Mouse (Mus musculus) intestine, embryonic 16.5 days (tissue): ENCODE measurements around the gene Ddc. TPM values are rescaled to one million over a fixed set of nuclear protein-coding genes. Genes with fewer than 3 reads are reported as not detected.

Experiments
- ATAC-seq: fragments of 200-750 bp; cut with Nextera tagmentation; 2 replicates; pipeline ENCODE4 v1.8.0; 2017; ENCODE audit warnings: moderate TSS enrichment, moderate library complexity
- H3K27ac ChIP-seq: fragments of 300-500 bp; sonication (generic); 2 replicates; pipeline ENCODE4 v1.5.1; 2014; ENCODE audit warnings: mild to moderate bottlenecking, low read length
- H3K27me3 ChIP-seq: fragments of 300-500 bp; sonication (generic); replicated peaks from 2 replicates; pipeline ENCODE4 v1.6.1; 2014; ENCODE audit warnings: low read length, control low read depth, mixed read lengths; ENCODE audit not compliant: control insufficient read depth, insufficient read depth
- H3K36me3 ChIP-seq: fragments of 300-500 bp; sonication (generic); 2 replicates; pipeline ENCODE4 v1.6.1; 2014; ENCODE audit warnings: low read length, control low read depth; ENCODE audit not compliant: control insufficient read depth, insufficient read depth
- H3K4me1 ChIP-seq: fragments of 300-500 bp; sonication (generic); 2 replicates; pipeline ENCODE4 v1.6.1; 2014; ENCODE audit warnings: low read length, control low read depth, mixed read lengths; ENCODE audit not compliant: control insufficient read depth, insufficient read depth
- H3K4me2 ChIP-seq: fragments of 300-500 bp; sonication (generic); 2 replicates; pipeline ENCODE4 v1.6.1; 2014; ENCODE audit warnings: low read depth, low read length, control low read depth
- H3K4me3 ChIP-seq: fragments of 300-500 bp; sonication (generic); 2 replicates; pipeline ENCODE4 v1.5.1; 2014; ENCODE audit warnings: mild to moderate bottlenecking, low read length
- H3K9ac ChIP-seq: fragments of 300-500 bp; sonication (generic); 2 replicates; pipeline ENCODE4 v1.6.1; 2014; ENCODE audit warnings: low read depth, low read length
- H3K9me3 ChIP-seq: fragments of 300-500 bp; sonication (generic); 2 replicates; pipeline ENCODE4 v1.6.1; 2016; ENCODE audit warnings: low read length, control low read depth; ENCODE audit not compliant: control insufficient read depth
- WGBS: fragments of 180-500 bp; shearing (Covaris S2); extraction: QIAGEN DNeasy Blood & Tissue Kit; methylation state at CpG from one replicate; pipeline ENCODE4 v1.1.7; 2014; 5-methylcytosine and 5-hydroxymethylcytosine counted together
- polyA plus RNA-seq: library from polyadenylated mRNA; unstranded; fragments of >200 nt; fragmentation: Nextera tagmentation; extraction: Ambion mirVana; gene quantifications from 2 replicates; pipeline ENCODE4 v1.2.1, GENCODE M21; 2015

Gene Ddc
- polyA plus RNA-seq, 1 experiment from 2014 or later, result 44.0 TPM

- ATAC-seq, result no peak
- Histone ChIP-seq H3K27ac (no peak overlapping the region), H3K9me3 (no peaks in the 10 kb centered on the region), H3K9ac (no peak overlapping the region), H3K36me3 (no peaks in the 10 kb centered on the region), H3K27me3 (no peaks in the 10 kb centered on the region), H3K4me3 (no peak overlapping the region), H3K4me1 (peaks cover 44% of the 10 kb centered on the region), H3K4me2 (no peak overlapping the region)
Observed at GRCm38 (mm10) chr11:11826475-11826874, 71.5 kb downstream of the Ddc start.

- Histone ChIP-seq H3K27me3 (no peaks in the 10 kb centered on the region), H3K4me2 (no peak overlapping the region), H3K9ac (no peak overlapping the region), H3K4me1 (peaks cover 44% of the 10 kb centered on the region), H3K27ac (no peak overlapping the region), H3K4me3 (no peak overlapping the region), H3K9me3 (no peaks in the 10 kb centered on the region), H3K36me3 (no peaks in the 10 kb centered on the region)
- 0 out of 2 replicates have a peak, but pooled peaks have one; percentile 29 for ATAC-seq
- WGBS, result 52% methylated on average over 6 of the region's 6 CpGs
Observed at GRCm38 (mm10) chr11:11825670-11826069, 72.3 kb downstream of the Ddc start.

GRCm38 (mm10) chr11:11824970-11825635 is 72.8 kb downstream of the Ddc start:
- H3K4me3 ChIP-seq, result no peak overlapping the region
- H3K9ac ChIP-seq, result no peak overlapping the region
- no peaks in the 10 kb centered on the region for H3K9me3 ChIP-seq
- no peaks in the 10 kb centered on the region for H3K36me3 ChIP-seq
- 71% methylated on average over 3 of the region's 3 CpGs for WGBS
- H3K4me2 ChIP-seq, result no peak overlapping the region
- H3K27me3 ChIP-seq, result no peaks in the 10 kb centered on the region
- H3K4me1 ChIP-seq, result peaks cover 45% of the 10 kb centered on the region
- no peak for ATAC-seq
- H3K27ac ChIP-seq, result peak overlapping the region; percentile 71; the same call in 1 of the 2 replicates

GRCm38 (mm10) chr11:11823980-11824911 is 73.7 kb downstream of the Ddc start:
- H3K4me2 ChIP-seq, result no peak overlapping the region
- H3K4me1 ChIP-seq, result peaks cover 37% of the 10 kb centered on the region
- no peak for ATAC-seq
- no peaks in the 10 kb centered on the region for H3K27me3 ChIP-seq
- 48% methylated on average over 12 of the region's 12 CpGs for WGBS
- no peaks in the 10 kb centered on the region for H3K9me3 ChIP-seq
- no peak overlapping the region for H3K4me3 ChIP-seq
- H3K27ac ChIP-seq, result peak overlapping the region; percentile 71
- no peaks in the 10 kb centered on the region for H3K36me3 ChIP-seq
- H3K9ac ChIP-seq, result no peak overlapping the region; the same call in 1 of the 2 replicates

GRCm38 (mm10) chr11:11822181-11823095 is 75.5 kb downstream of the Ddc start:
- WGBS, result 20% methylated on average over 20 of the region's 20 CpGs
- no peak overlapping the region for H3K4me3 ChIP-seq
- no peaks in the 10 kb centered on the region for H3K36me3 ChIP-seq
- ATAC-seq, result peak; percentile 59
- no peak overlapping the region for H3K4me2 ChIP-seq
- H3K27me3 ChIP-seq, result no peaks in the 10 kb centered on the region
- no peaks in the 10 kb centered on the region for H3K9me3 ChIP-seq
- H3K9ac ChIP-seq, result peak overlapping the region; percentile 31
- peak overlapping the region; percentile 82 for H3K27ac ChIP-seq
- H3K4me1 ChIP-seq, result peaks cover 30% of the 10 kb centered on the region

GRCm38 (mm10) chr11:11821387-11821975 is 76.5 kb downstream of the Ddc start:
- Histone ChIP-seq H3K4me1 (peaks cover 30% of the 10 kb centered on the region), H3K36me3 (no peaks in the 10 kb centered on the region), H3K4me2 (no peak overlapping the region), H3K9ac (peak overlapping the region; percentile 31; the same call in 1 of the 2 replicates), H3K4me3 (no peak overlapping the region), H3K9me3 (no peaks in the 10 kb centered on the region), H3K27ac (peak overlapping the region; percentile 86), H3K27me3 (no peaks in the 10 kb centered on the region)
- WGBS, result 19% methylated on average over 16 of the region's 16 CpGs
- peak; percentile 58 for ATAC-seq

- Histone ChIP-seq H3K4me1 (peaks cover 30% of the 10 kb centered on the region), H3K4me2 (no peak overlapping the region), H3K4me3 (no peak overlapping the region), H3K36me3 (no peaks in the 10 kb centered on the region), H3K27ac (peak overlapping the region; percentile 86), H3K27me3 (no peaks in the 10 kb centered on the region), H3K9me3 (no peaks in the 10 kb centered on the region), H3K9ac (no peak overlapping the region)
- WGBS, result 58% methylated on average over 3 of the region's 3 CpGs
- ATAC-seq, result 0 out of 2 replicates have a peak, but pooled peaks have one; percentile 3
Observed at GRCm38 (mm10) chr11:11820737-11821136, 77.2 kb downstream of the Ddc start.

- 5% methylated on average over 2 of the region's 2 CpGs for WGBS
- Histone ChIP-seq H3K4me1 (peaks cover 30% of the 10 kb centered on the region), H3K9me3 (no peaks in the 10 kb centered on the region), H3K27ac (peak overlapping the region; percentile 86), H3K36me3 (no peaks in the 10 kb centered on the region), H3K4me2 (no peak overlapping the region), H3K27me3 (no peaks in the 10 kb centered on the region), H3K9ac (no peak overlapping the region), H3K4me3 (no peak overlapping the region)
- ATAC-seq, result peak; percentile 46
Observed at GRCm38 (mm10) chr11:11820251-11820650, 77.7 kb downstream of the Ddc start.
